Mouse (Mus musculus): ENCODE measurements around the gene Lmod3. TPM values are rescaled to one million over a fixed set of nuclear protein-coding genes. Genes with fewer than 3 reads are reported as not detected.

Lmod3 gene
- polyA plus RNA-seq, 1 experiment: 0.73 TPM

DNA sequence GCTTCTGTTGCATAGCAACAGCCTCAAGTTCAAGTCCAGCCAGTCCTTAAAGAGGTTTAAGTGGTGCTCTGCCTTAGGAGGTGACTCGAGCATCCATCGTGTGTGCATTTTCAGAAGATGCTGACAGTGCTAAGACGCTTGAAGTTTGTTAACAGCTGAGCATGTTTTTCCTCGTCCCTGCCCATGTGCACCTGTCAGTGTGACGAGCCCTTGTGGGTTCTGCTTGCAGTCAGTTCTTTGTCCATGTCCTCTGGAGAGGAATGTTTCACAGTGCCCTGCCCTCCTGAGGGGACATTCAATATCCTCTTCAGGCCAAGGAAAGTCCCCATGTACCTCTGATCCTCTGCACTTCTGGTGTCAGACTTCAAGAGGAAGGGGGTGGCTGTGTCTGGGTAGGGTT lies 12.5 kb downstream of the Lmod3 start:
- Histone ChIP-seq H3K36me3 (ENCODE audit: control insufficient read depth, insufficient read depth, low read length) (no peaks in the 10 kb centered on the region), H3K27me3 (ENCODE audit: control insufficient read depth, insufficient read depth, low read length) (no peaks in the 10 kb centered on the region), H3K27ac (ENCODE audit: control insufficient read depth, insufficient read depth, low read length) (no peak overlapping the region), H3K4me1 (replicated peaks; ENCODE audit: control insufficient read depth, insufficient read depth, low read length) (no peaks in the 10 kb centered on the region), H3K4me3 (ENCODE audit: control insufficient read depth, insufficient read depth, low read length) (no peak overlapping the region)
- WGBS: 85% methylated on average over 5 of the region's 5 CpGs
- no peak for DNase-seq
- TF ChIP-seq CTCF (IDR thresholded peaks at IDR 0.05; ENCODE audit: borderline replicate concordance, control insufficient read depth, extremely low read depth, insufficient read depth, low read length, poor library complexity) (no peak), POLR2A (IDR thresholded peaks at IDR 0.05; ENCODE audit: control insufficient read depth, extremely low read depth, insufficient read depth, low read length, poor library complexity) (no peak)

DNA sequence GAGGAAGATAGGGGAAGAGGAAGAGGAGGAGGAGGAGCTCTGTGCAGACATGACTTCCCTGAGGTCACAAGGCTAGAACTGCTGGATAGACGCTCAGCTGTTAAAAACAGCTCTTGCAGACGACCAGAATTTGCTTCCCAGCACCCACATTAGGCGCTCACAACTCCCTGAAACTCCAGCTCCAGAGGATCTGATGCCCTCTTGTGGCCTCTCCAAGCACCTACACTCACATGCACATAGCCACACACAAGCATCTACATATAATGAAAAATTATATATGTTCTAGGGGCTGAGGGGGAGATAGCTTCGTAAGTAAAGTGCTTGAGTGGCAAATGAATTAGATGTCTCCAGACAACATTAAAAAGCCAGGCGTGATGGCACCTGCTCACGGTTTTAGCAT lies 13.2 kb downstream of the Lmod3 start:
- H3K36me3 ChIP-seq (ENCODE audit: control insufficient read depth, insufficient read depth, low read length): no peaks in the 10 kb centered on the region
- no peak for TF ChIP-seq POLR2A (IDR thresholded peaks at IDR 0.05; ENCODE audit: control insufficient read depth, extremely low read depth, insufficient read depth, low read length, poor library complexity)
- 97% methylated on average over 6 of the region's 6 CpGs for WGBS
- no peaks in the 10 kb centered on the region for H3K4me1 ChIP-seq (replicated peaks; ENCODE audit: control insufficient read depth, insufficient read depth, low read length)
- H3K27me3 ChIP-seq (ENCODE audit: control insufficient read depth, insufficient read depth, low read length): no peaks in the 10 kb centered on the region
- H3K4me3 ChIP-seq (ENCODE audit: control insufficient read depth, insufficient read depth, low read length): no peak overlapping the region
- H3K27ac ChIP-seq (ENCODE audit: control insufficient read depth, insufficient read depth, low read length): no peak overlapping the region
- DNase-seq: no peak

DNA sequence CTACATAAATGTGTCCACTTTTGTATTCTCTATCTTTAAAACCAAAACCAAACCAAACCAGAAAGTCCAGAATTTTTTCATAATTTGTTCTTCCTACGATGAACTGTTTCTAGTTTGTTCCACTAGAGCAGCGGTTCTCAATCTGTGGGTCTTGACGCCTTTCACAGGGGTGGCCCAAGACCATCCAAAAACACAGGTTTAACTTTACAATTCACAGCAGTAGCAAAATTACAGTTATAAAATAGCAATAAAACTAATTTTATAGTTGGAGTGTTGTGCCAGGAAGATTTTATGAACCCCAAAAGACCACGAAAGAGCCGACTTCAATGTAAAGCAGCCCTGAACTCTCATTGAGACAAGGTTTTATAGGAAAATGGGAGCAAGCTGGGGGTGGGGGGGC lies 16.5 kb downstream of the Lmod3 start:
- Histone ChIP-seq H3K4me1 (replicated peaks; ENCODE audit: control insufficient read depth, insufficient read depth, low read length) (no peaks in the 10 kb centered on the region), H3K4me3 (ENCODE audit: control insufficient read depth, insufficient read depth, low read length) (no peak overlapping the region), H3K27ac (ENCODE audit: control insufficient read depth, insufficient read depth, low read length) (no peak overlapping the region), H3K27me3 (ENCODE audit: control insufficient read depth, insufficient read depth, low read length) (no peaks in the 10 kb centered on the region), H3K36me3 (ENCODE audit: control insufficient read depth, insufficient read depth, low read length) (peaks cover 21% of the 10 kb centered on the region)
- TF ChIP-seq CTCF (IDR thresholded peaks at IDR 0.05; ENCODE audit: borderline replicate concordance, control insufficient read depth, extremely low read depth, insufficient read depth, low read length, poor library complexity) (no peak), POLR2A (IDR thresholded peaks at IDR 0.05; ENCODE audit: control insufficient read depth, extremely low read depth, insufficient read depth, low read length, poor library complexity) (no peak)
- WGBS: 97% methylated on average over 5 of the region's 5 CpGs
- no peak for DNase-seq

DNA sequence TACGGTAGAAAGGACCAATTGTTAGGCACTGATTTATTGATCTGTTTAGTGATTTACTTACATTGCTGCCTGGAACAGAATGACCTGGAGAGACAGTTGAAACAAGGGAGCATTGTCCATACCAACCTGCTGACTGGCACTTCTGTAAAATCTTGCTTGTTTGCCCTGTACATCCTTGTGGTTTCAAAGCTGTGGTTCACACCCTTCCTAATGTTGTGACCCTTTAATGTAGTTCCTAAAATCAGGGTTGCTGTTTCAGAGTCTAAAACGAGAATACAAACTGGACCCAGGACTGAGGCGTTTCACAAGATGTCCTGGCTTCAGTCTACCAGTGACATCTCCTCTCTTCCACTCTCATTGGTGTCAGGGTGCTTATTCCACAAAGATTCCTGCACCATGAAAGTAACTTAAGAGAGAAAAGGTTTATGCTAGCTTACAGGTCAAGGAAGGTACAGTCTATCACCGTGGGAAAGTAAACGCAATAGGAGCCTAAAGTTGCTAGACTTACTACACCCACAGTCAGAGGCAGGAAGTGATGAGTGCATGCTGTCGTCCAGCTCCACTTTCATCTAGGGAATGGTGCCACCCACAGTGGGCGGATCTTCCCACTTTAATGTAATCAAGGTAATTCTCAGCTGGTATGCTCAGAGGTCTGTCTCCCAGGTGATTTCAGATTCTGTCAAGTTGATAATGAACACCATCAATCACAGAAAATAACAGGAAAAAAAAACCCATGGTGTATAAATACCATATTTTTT lies 17.5 kb downstream of the Lmod3 start:
- no peak for TF ChIP-seq POLR2A (IDR thresholded peaks at IDR 0.05; ENCODE audit: control insufficient read depth, extremely low read depth, insufficient read depth, low read length, poor library complexity)
- no peak for TF ChIP-seq CTCF (IDR thresholded peaks at IDR 0.05; ENCODE audit: borderline replicate concordance, control insufficient read depth, extremely low read depth, insufficient read depth, low read length, poor library complexity)
- Histone ChIP-seq H3K27ac (ENCODE audit: control insufficient read depth, insufficient read depth, low read length) (no peak overlapping the region), H3K27me3 (ENCODE audit: control insufficient read depth, insufficient read depth, low read length) (no peaks in the 10 kb centered on the region), H3K4me1 (replicated peaks; ENCODE audit: control insufficient read depth, insufficient read depth, low read length) (no peaks in the 10 kb centered on the region), H3K4me3 (ENCODE audit: control insufficient read depth, insufficient read depth, low read length) (no peak overlapping the region), H3K36me3 (ENCODE audit: control insufficient read depth, insufficient read depth, low read length) (peaks cover 30% of the 10 kb centered on the region)
- 68% methylated on average over 7 of the region's 7 CpGs for WGBS
- no peak for DNase-seq

DNA sequence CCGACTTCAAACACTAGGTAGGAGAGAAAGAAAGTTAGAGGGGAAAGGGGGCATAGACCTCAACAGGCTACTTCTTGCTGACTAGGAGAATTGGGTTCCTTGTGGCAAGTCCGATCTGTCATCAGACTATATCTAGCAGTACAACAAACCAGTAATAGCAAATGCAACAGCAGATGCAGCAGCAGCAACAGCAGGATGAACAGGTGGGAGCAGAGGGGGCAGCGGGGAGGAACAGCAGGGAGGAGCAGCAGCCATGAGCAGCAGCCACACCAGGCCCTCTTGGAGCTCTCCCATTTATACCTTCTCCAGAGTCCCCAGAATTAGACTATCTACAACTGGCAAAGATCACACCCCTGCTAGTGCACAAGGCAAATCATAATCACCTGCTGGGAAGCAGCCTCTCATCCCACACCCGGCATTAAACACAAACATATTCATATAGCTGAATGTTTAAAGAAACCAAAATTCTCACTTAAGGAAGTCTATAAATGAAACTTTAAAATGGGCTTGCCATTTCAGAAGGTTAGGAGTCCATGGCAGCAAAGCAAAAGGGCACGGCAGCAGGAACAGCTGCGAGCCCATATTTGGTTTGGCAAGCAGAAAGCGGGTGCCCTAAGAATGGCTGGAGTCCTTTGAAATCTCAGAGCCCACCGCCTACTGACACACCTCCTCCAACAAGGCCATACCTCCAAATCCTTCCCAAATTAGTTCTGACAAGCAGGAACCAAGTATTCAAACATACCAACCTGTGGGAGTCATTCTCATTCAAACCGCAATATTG lies 25.3 kb downstream of the Lmod3 start:
- Histone ChIP-seq H3K36me3 (ENCODE audit: control insufficient read depth, insufficient read depth, low read length) (peaks cover 24% of the 10 kb centered on the region), H3K4me3 (ENCODE audit: control insufficient read depth, insufficient read depth, low read length) (no peak overlapping the region), H3K27me3 (ENCODE audit: control insufficient read depth, insufficient read depth, low read length) (no peaks in the 10 kb centered on the region), H3K27ac (ENCODE audit: control insufficient read depth, insufficient read depth, low read length) (no peak overlapping the region), H3K4me1 (replicated peaks; ENCODE audit: control insufficient read depth, insufficient read depth, low read length) (peaks cover 33% of the 10 kb centered on the region)
- TF ChIP-seq CTCF (IDR thresholded peaks at IDR 0.05; ENCODE audit: borderline replicate concordance, control insufficient read depth, extremely low read depth, insufficient read depth, low read length, poor library complexity) (no peak), POLR2A (IDR thresholded peaks at IDR 0.05; ENCODE audit: control insufficient read depth, extremely low read depth, insufficient read depth, low read length, poor library complexity) (no peak)
- DNase-seq: no peak
- WGBS: 98% methylated on average over 9 of the region's 9 CpGs

DNA sequence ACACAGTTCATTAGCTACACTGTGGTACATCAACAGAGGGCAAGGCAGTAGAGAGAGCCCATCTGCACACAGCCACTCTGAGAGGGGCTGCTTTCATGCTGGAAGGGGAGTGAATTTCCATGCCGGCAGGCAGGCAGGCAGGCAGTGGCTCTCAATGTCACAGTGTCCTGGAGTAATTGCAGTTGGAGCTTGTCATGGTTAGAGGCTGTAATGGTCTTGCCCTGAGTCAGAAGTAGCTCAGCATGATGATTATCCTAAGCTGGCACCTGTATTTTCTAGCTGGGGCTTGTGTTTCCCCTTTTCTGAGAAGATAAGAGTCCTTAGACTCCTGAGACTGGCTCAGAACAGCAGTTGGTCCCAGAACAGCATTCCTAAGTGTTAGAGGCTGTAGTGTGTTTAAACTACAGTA lies 26.5 kb downstream of the Lmod3 start:
- peaks cover 45% of the 10 kb centered on the region for H3K4me1 ChIP-seq (replicated peaks; ENCODE audit: control insufficient read depth, insufficient read depth, low read length)
- H3K4me3 ChIP-seq (ENCODE audit: control insufficient read depth, insufficient read depth, low read length): no peak overlapping the region
- H3K27me3 ChIP-seq (ENCODE audit: control insufficient read depth, insufficient read depth, low read length): no peaks in the 10 kb centered on the region
- peaks cover 13% of the 10 kb centered on the region for H3K36me3 ChIP-seq (ENCODE audit: control insufficient read depth, insufficient read depth, low read length)
- 88% methylated on average over 1 of the region's 1 CpGs for WGBS
- DNase-seq: no peak
- H3K27ac ChIP-seq (ENCODE audit: control insufficient read depth, insufficient read depth, low read length): no peak overlapping the region
- TF ChIP-seq CTCF (IDR thresholded peaks at IDR 0.05; ENCODE audit: borderline replicate concordance, control insufficient read depth, extremely low read depth, insufficient read depth, low read length, poor library complexity): no peak
- no peak for TF ChIP-seq POLR2A (IDR thresholded peaks at IDR 0.05; ENCODE audit: control insufficient read depth, extremely low read depth, insufficient read depth, low read length, poor library complexity)
